Mouse (Mus musculus) right cerebral cortex, postnatal 4 days (tissue): ENCODE results near the gene Phospho1.
"Not testable (repeated sequence)": the region's sequence is repeated elsewhere in the genome, so short reads cannot be mapped to it uniquely, and the experiment has no call there.

Experiments used
- DNase-seq: peaks from one replicate; pipeline ENCODE4 v3.0.0-alpha.2; 2022

Gene Phospho1

DNA sequence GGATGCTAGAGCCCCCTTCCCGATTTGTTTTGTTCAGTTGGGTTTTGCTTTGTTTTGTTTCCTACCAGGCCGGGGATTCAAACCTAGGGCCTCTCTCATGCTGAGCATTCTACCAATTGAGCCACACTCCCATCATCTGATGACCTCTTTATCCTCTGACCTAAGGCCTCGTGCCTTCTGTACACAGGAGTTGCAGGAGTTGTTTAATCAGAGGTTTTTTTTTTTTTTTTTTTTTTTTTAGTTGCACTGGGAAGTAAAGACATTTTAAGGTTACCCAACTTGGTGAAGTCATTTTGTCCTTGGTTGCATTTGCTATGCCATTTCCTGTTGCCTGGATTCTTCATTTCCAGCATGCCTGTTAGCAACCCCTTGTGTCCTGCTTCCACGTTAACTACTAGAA lies 45.1 kb downstream of the Phospho1 start:
- no peak for DNase-seq

DNA sequence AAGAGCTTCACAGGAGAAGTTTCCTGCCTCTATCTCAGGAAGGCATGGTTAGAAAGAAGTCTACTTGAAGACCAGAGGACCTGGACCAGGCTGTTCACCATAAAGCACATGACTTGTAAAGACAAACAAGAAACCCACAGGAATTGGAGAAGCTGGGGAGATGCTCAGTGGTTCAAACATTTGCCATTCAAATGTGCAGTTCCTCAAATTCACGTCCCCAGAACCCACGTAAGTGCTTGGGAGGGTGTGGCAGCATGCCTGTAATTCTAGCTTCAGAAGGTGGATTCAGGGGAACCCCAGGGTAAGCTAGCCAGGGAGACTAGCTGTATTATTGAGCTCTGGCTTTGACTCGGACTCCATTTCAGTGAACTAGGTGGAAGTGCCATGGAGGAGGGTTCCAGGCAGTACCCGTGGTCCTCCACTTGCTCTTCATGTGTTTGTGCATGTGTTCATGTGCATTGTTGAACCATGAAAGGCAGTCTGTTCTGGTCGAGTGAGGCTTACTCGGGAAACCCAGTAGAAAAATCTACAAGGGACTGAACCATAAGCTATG lies 45.7 kb downstream of the Phospho1 start:
- no peak for DNase-seq

DNA sequence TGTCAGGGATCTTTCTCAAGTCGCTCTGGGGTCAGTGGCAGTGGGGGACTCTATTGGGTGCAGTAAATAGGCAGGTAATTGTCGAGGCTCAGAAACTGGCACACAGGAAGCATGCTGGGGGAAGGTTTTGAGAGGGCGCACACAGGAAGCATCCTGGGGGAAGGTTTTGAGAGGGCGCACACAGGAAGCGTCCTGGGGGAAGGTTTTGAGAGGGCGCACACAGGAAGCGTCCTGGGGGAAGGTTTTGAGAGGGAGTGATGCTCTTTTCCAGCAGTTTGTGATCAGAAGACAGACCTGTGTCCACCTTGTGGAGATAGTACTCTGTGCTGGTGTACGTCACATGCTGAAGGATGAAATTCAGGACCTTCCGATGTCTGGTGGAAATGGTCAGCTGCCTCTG lies 51.5 kb downstream of the Phospho1 start:
- peak; percentile 12 for DNase-seq

DNA sequence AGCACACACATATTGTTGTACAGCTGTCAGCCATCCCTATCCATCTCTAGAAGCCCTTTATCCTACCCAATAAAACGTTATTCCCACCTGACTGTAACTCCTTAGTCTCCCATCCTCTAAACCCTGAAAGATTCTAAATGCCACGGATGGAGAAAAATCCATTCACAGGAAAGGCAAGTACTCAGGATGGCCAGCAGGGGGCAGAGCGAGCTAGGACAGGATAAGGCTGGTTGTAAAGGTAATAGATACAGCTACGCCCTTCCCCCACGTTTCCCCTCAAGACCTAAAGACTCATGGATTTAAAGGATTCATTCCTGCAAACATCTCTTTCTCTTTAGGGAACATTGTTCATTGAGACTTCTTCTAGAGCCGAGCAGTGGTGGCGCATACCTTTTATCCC lies 52.0 kb downstream of the Phospho1 start:
- peak; percentile 81 for DNase-seq

- DNase-seq, result not testable (repeated sequence)
Observed at GRCm38 (mm10) chr11:95879861-95880260, 55.6 kb downstream of the Phospho1 start.
